Mouse (Mus musculus) forebrain, embryonic 13.5 days (tissue): ENCODE results near the gene Snrpc. TPM values are rescaled to one million over a fixed set of nuclear protein-coding genes. Genes with fewer than 3 reads are reported as not detected.
A peak's percentile ranks its signal among the peaks of the same experiment; 100 is the strongest.

Experiments used
- ATAC-seq: fragments of 200-750 bp; cut with Nextera tagmentation; 2 replicates; pipeline ENCODE4 v1.8.0; 2017
- H3K27ac ChIP-seq: fragments of 300-500 bp; sonication (generic); 2 replicates; pipeline ENCODE4 v1.5.1; 2015; ENCODE audit warnings: inconsistent platforms, mild to moderate bottlenecking, moderate library complexity
- H3K27me3 ChIP-seq: fragments of 300-500 bp; sonication (generic); 2 replicates; pipeline ENCODE4 v1.6.1; 2015; ENCODE audit warnings: mild to moderate bottlenecking, inconsistent platforms
- H3K36me3 ChIP-seq: fragments of 300-500 bp; sonication (generic); 2 replicates; pipeline ENCODE4 v1.6.1; 2015; ENCODE audit warnings: mild to moderate bottlenecking, inconsistent platforms; ENCODE audit not compliant: poor library complexity, severe bottlenecking
- H3K4me1 ChIP-seq: fragments of 300-500 bp; sonication (generic); 2 replicates; pipeline ENCODE4 v1.6.1; 2015; ENCODE audit warnings: inconsistent platforms
- H3K4me2 ChIP-seq: fragments of 300-500 bp; sonication (generic); 2 replicates; pipeline ENCODE4 v1.6.1; 2015; ENCODE audit warnings: inconsistent platforms, mild to moderate bottlenecking, moderate library complexity
- H3K4me3 ChIP-seq: fragments of 300-500 bp; sonication (generic); 2 replicates; pipeline ENCODE4 v1.5.1; 2015; ENCODE audit warnings: mild to moderate bottlenecking, inconsistent platforms
- H3K9ac ChIP-seq: fragments of 300-500 bp; sonication (generic); 2 replicates; pipeline ENCODE4 v1.6.1; 2015; ENCODE audit warnings: mild to moderate bottlenecking, inconsistent platforms
- H3K9me3 ChIP-seq: fragments of 300-500 bp; sonication (generic); replicated peaks from 2 replicates; pipeline ENCODE4 v1.6.1; 2016; ENCODE audit warnings: inconsistent platforms
- WGBS: fragments of 180-500 bp; shearing (Covaris S2); methylation state at CpG from one replicate; pipeline ENCODE4 v1.1.7; 2015; 5-methylcytosine and 5-hydroxymethylcytosine counted together
- polyA plus RNA-seq: library from polyadenylated mRNA; unstranded; fragments of >200 nt; fragmentation: Nextera tagmentation; extraction: Ambion mirVana; gene quantifications from 2 replicates; pipeline ENCODE4 v1.2.1, GENCODE M21; 2015

Snrpc gene
- polyA plus RNA-seq, 1 experiment from 2014 or later = 396 TPM

- H3K4me2 ChIP-seq = no peak overlapping the region
- H3K4me1 ChIP-seq = peaks cover 12% of the 10 kb centered on the region
- ATAC-seq = no peak
- no peak overlapping the region for H3K4me3 ChIP-seq
- H3K27ac ChIP-seq = no peak overlapping the region
- no peak overlapping the region for H3K9ac ChIP-seq
- H3K36me3 ChIP-seq = no peaks in the 10 kb centered on the region
- WGBS = 82% methylated on average over 4 of the region's 4 CpGs
- no peaks in the 10 kb centered on the region for H3K27me3 ChIP-seq
- H3K9me3 ChIP-seq = no peaks in the 10 kb centered on the region; the same call in 1 of the 2 replicates
Measured at GRCm38 (mm10) chr17:27803752-27804151, 34.2 kb upstream of the Snrpc start.

- no peaks in the 10 kb centered on the region; the same call in 1 of the 2 replicates for H3K9me3 ChIP-seq
- no peak overlapping the region for H3K4me2 ChIP-seq
- H3K4me1 ChIP-seq = peaks cover 8% of the 10 kb centered on the region
- no peaks in the 10 kb centered on the region for H3K36me3 ChIP-seq
- no peaks in the 10 kb centered on the region for H3K27me3 ChIP-seq
- no peak for ATAC-seq
- no peak overlapping the region for H3K9ac ChIP-seq
- WGBS = 91% methylated on average over 7 of the region's 7 CpGs
- no peak overlapping the region for H3K4me3 ChIP-seq
- no peak overlapping the region for H3K27ac ChIP-seq
Measured at GRCm38 (mm10) chr17:27804156-27804690, 33.7 kb upstream of the Snrpc start.

- H3K4me1 ChIP-seq = peaks cover 2% of the 10 kb centered on the region
- no peaks in the 10 kb centered on the region; the same call in 1 of the 2 replicates for H3K9me3 ChIP-seq
- no peak overlapping the region for H3K4me3 ChIP-seq
- H3K27me3 ChIP-seq = no peaks in the 10 kb centered on the region
- H3K9ac ChIP-seq = no peak overlapping the region
- ATAC-seq = no peak
- no peak overlapping the region for H3K27ac ChIP-seq
- H3K4me2 ChIP-seq = no peak overlapping the region
- H3K36me3 ChIP-seq = no peaks in the 10 kb centered on the region
- 90% methylated on average over 10 of the region's 10 CpGs for WGBS
Measured at GRCm38 (mm10) chr17:27804803-27805770, 32.9 kb upstream of the Snrpc start.

GRCm38 (mm10) chr17:27807542-27808078 lies 30.3 kb upstream of the Snrpc start:
- 81% methylated on average over 2 of the region's 2 CpGs for WGBS
- ATAC-seq = no peak

GRCm38 (mm10) chr17:27810569-27811331 lies 27.2 kb upstream of the Snrpc start:
- no peak overlapping the region for H3K27ac ChIP-seq
- no peaks in the 10 kb centered on the region for H3K36me3 ChIP-seq
- no peak overlapping the region for H3K4me2 ChIP-seq
- no peak overlapping the region for H3K9ac ChIP-seq
- no peak overlapping the region for H3K4me3 ChIP-seq
- 90% methylated on average over 16 of the region's 16 CpGs for WGBS
- H3K27me3 ChIP-seq = no peaks in the 10 kb centered on the region
- no peak for ATAC-seq
- no peaks in the 10 kb centered on the region for H3K4me1 ChIP-seq
- H3K9me3 ChIP-seq = no peaks in the 10 kb centered on the region

More at GRCm38 (mm10) chr17:27807542-27808078, 30.3 kb upstream of the Snrpc start:
- Histone ChIP-seq H3K27me3 (no peaks in the 10 kb centered on the region), H3K4me1 (no peaks in the 10 kb centered on the region), H3K4me2 (no peak overlapping the region), H3K27ac (no peak overlapping the region), H3K36me3 (no peaks in the 10 kb centered on the region), H3K4me3 (no peak overlapping the region), H3K9ac (no peak overlapping the region), H3K9me3 (no peaks in the 10 kb centered on the region)

- H3K9ac ChIP-seq = no peak overlapping the region
- no peak overlapping the region for H3K4me3 ChIP-seq
- H3K27ac ChIP-seq = no peak overlapping the region
- H3K27me3 ChIP-seq = no peaks in the 10 kb centered on the region
- H3K4me2 ChIP-seq = no peak overlapping the region
- H3K4me1 ChIP-seq = no peaks in the 10 kb centered on the region
- ATAC-seq = no peak
- H3K9me3 ChIP-seq = no peaks in the 10 kb centered on the region
- no peaks in the 10 kb centered on the region for H3K36me3 ChIP-seq
- WGBS = 91% methylated on average over 3 of the region's 3 CpGs
Measured at GRCm38 (mm10) chr17:27811980-27812379, 26.0 kb upstream of the Snrpc start.

- Histone ChIP-seq H3K27ac (no peak overlapping the region), H3K4me3 (no peak overlapping the region), H3K4me1 (peaks cover 19% of the 10 kb centered on the region), H3K36me3 (no peaks in the 10 kb centered on the region), H3K9me3 (no peaks in the 10 kb centered on the region), H3K9ac (no peak overlapping the region), H3K27me3 (no peaks in the 10 kb centered on the region), H3K4me2 (no peak overlapping the region)
- no peak for ATAC-seq
Measured at GRCm38 (mm10) chr17:27814606-27815005, 23.3 kb upstream of the Snrpc start.

GRCm38 (mm10) chr17:27819011-27819410 lies 18.9 kb upstream of the Snrpc start:
- peak overlapping the region; percentile 98 for H3K4me3 ChIP-seq
- no peak for ATAC-seq
- no peaks in the 10 kb centered on the region for H3K9me3 ChIP-seq
- 21% methylated on average over 7 of the region's 7 CpGs for WGBS
- H3K4me1 ChIP-seq = peaks cover 29% of the 10 kb centered on the region
- H3K4me2 ChIP-seq = peak overlapping the region; percentile 98
- no peaks in the 10 kb centered on the region for H3K27me3 ChIP-seq
- H3K9ac ChIP-seq = peak overlapping the region; percentile 98
- no peak overlapping the region for H3K27ac ChIP-seq
- no peaks in the 10 kb centered on the region for H3K36me3 ChIP-seq

- H3K4me3 ChIP-seq = peak overlapping the region; percentile 98
- peaks cover 29% of the 10 kb centered on the region for H3K4me1 ChIP-seq
- no peaks in the 10 kb centered on the region for H3K36me3 ChIP-seq
- ATAC-seq = no peak
- H3K27ac ChIP-seq = peak overlapping the region; percentile 78; the same call in 1 of the 2 replicates
- no peaks in the 10 kb centered on the region for H3K27me3 ChIP-seq
- H3K9me3 ChIP-seq = no peaks in the 10 kb centered on the region
- peak overlapping the region; percentile 98 for H3K9ac ChIP-seq
- under 1% methylated on average over 20 of the region's 20 CpGs for WGBS
- peak overlapping the region; percentile 98 for H3K4me2 ChIP-seq
Measured at GRCm38 (mm10) chr17:27819521-27819970, 18.4 kb upstream of the Snrpc start.

- Histone ChIP-seq H3K27me3 (0 out of 2 replicates have a peak, but pooled peaks cover 3% of the 10 kb centered on the region), H3K36me3 (no peaks in the 10 kb centered on the region), H3K4me1 (peaks cover 29% of the 10 kb centered on the region), H3K9ac (peak overlapping the region; percentile 98), H3K4me2 (peak overlapping the region; percentile 98), H3K27ac (peak overlapping the region; percentile 78), H3K4me3 (peak overlapping the region; percentile 98), H3K9me3 (no peaks in the 10 kb centered on the region)
- under 1% methylated on average over 45 of the region's 62 CpGs for WGBS
- ATAC-seq = peak; percentile 93
Measured at GRCm38 (mm10) chr17:27819971-27820567, 17.9 kb upstream of the Snrpc start.
